21 mouse cellular contexts compared by ENCODE assay signal in the genomic region with DNA sequence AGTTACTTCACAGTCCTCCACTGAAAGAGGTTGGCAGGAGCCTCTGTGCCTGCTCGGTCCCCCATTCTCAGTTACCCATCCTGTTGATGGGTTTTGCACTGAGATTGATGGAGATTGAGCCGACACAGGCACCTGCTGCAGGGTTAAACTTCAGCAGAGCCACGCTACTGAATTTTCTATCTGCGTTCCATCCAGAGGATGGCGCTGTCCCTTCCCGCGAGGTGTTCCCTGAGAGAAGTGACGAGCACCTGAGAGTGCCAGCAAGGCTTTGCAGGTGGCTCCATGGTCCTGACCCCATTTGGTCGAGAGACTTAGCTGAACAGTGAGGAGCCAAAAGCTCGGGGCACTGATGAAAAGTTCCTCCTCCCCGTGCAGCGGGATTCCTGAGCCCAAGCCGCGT.
"Had no signal": no experiment of that assay in that cellular context is flagged by ENCODE, and none has a peak within 500 bp of the region (broad histone marks: within the 10 kb centered on the region; RNA-seq: fewer than 3 reads in every experiment).

No protein-coding gene starts in this region.

- H3K27me3 ChIP-seq: kidney, embryonic 15.5 days; limb, embryonic 13.5 days; liver, embryonic 12.5 days; megakaryocyte, embryonic 14.5 days; midbrain, embryonic 13.5 days; neural tube, embryonic 13.5 days had no signal

- H3K9me3 ChIP-seq: limb, embryonic 10.5 days; limb, embryonic 13.5 days; midbrain, embryonic 13.5 days had no signal

- H3K4me3 ChIP-seq: kidney, embryonic 15.5 days; limb, embryonic 10.5 days; limb, embryonic 13.5 days; liver, embryonic 12.5 days; megakaryocyte, embryonic 14.5 days; midbrain, embryonic 10.5 days; midbrain, embryonic 13.5 days; myocyte; neural tube, embryonic 13.5 days had no signal

- H3K27ac ChIP-seq: kidney, embryonic 15.5 days; limb, embryonic 10.5 days; limb, embryonic 13.5 days; liver, embryonic 12.5 days; midbrain, embryonic 10.5 days; midbrain, embryonic 13.5 days; neural tube, embryonic 13.5 days; stomach, postnatal 0 days had no signal

- DNase-seq: kidney, adult 11 months; kidney, adult 8-10 months; kidney, postnatal 10 days; kidney, postnatal 36 days; layer of hippocampus, postnatal 36 days; liver; lung, embryonic 14.5 days; lung, postnatal 36 days; thymus, adult 2 months; thymus, postnatal 14 days; thymus, postnatal 4 days had no signal

- H3K9ac ChIP-seq: kidney, embryonic 15.5 days; limb, embryonic 13.5 days; liver, embryonic 12.5 days; lung, embryonic 14.5 days; midbrain, embryonic 13.5 days; neural tube, embryonic 13.5 days had no signal

- H3K4me1 ChIP-seq: kidney, embryonic 15.5 days; limb, embryonic 10.5 days; limb, embryonic 13.5 days; midbrain, embryonic 10.5 days; midbrain, embryonic 13.5 days; neural tube, embryonic 13.5 days had no signal
